Mouse (Mus musculus): ENCODE results near the gene Neurl1a. TPM values are rescaled to one million over a fixed set of nuclear protein-coding genes. Genes with fewer than 3 reads are reported as not detected.

The Neurl1a gene
- polyA plus RNA-seq, 1 experiment from 2014 or later: 5.5 TPM

- Histone ChIP-seq H3K9ac (replicated peaks; ENCODE audit: low read length) (no peak overlapping the region), H3K4me3 (ENCODE audit: low read length) (no peak overlapping the region), H3K27ac (ENCODE audit: low read length) (no peak overlapping the region), H3K27me3 (ENCODE audit: insufficient read depth, low read length) (no peaks in the 10 kb centered on the region), H3K4me1 (ENCODE audit: insufficient read depth, low read length) (peaks cover 8% of the 10 kb centered on the region), H3K36me3 (ENCODE audit: insufficient read depth, low read length) (no peaks in the 10 kb centered on the region), H3K9me3 (ENCODE audit: low read length) (no peaks in the 10 kb centered on the region), H3K4me2 (replicated peaks; ENCODE audit: low read depth, low read length) (no peak overlapping the region)
- WGBS: 93% methylated on average over 6 of the region's 6 CpGs
- ATAC-seq (ENCODE audit: low FRiP score, low TSS enrichment): no peak
Measured at GRCm38 (mm10) chr19:47203042-47203441, 24.4 kb downstream of the Neurl1a start.

GRCm38 (mm10) chr19:47204653-47205052, 26.0 kb downstream of the Neurl1a start:
- no peaks in the 10 kb centered on the region for H3K9me3 ChIP-seq (ENCODE audit: low read length)
- WGBS: 91% methylated on average over 6 of the region's 6 CpGs
- no peak overlapping the region for H3K4me3 ChIP-seq (ENCODE audit: low read length)
- ATAC-seq (ENCODE audit: low FRiP score, low TSS enrichment): no peak
- H3K4me1 ChIP-seq (ENCODE audit: insufficient read depth, low read length): peaks cover 8% of the 10 kb centered on the region
- H3K27me3 ChIP-seq (ENCODE audit: insufficient read depth, low read length): no peaks in the 10 kb centered on the region
- no peaks in the 10 kb centered on the region for H3K36me3 ChIP-seq (ENCODE audit: insufficient read depth, low read length)
- no peak overlapping the region for H3K4me2 ChIP-seq (replicated peaks; ENCODE audit: low read depth, low read length)
- H3K27ac ChIP-seq (ENCODE audit: low read length): no peak overlapping the region
- no peak overlapping the region for H3K9ac ChIP-seq (replicated peaks; ENCODE audit: low read length)

GRCm38 (mm10) chr19:47206126-47206525, 27.5 kb downstream of the Neurl1a start:
- H3K4me2 ChIP-seq (replicated peaks; ENCODE audit: low read depth, low read length): no peak overlapping the region
- H3K9me3 ChIP-seq (ENCODE audit: low read length): no peaks in the 10 kb centered on the region
- H3K27me3 ChIP-seq (ENCODE audit: insufficient read depth, low read length): no peaks in the 10 kb centered on the region
- H3K4me1 ChIP-seq (ENCODE audit: insufficient read depth, low read length): peaks cover 8% of the 10 kb centered on the region
- H3K36me3 ChIP-seq (ENCODE audit: insufficient read depth, low read length): no peaks in the 10 kb centered on the region
- no peak overlapping the region for H3K4me3 ChIP-seq (ENCODE audit: low read length)
- H3K9ac ChIP-seq (replicated peaks; ENCODE audit: low read length): no peak overlapping the region
- WGBS: 84% methylated on average over 1 of the region's 1 CpGs
- H3K27ac ChIP-seq (ENCODE audit: low read length): no peak overlapping the region
- no peak for ATAC-seq (ENCODE audit: low FRiP score, low TSS enrichment)

GRCm38 (mm10) chr19:47210432-47210831, 31.8 kb downstream of the Neurl1a start:
- WGBS: 96% methylated on average over 4 of the region's 4 CpGs
- Histone ChIP-seq H3K27ac (ENCODE audit: low read length) (no peak overlapping the region), H3K4me3 (ENCODE audit: low read length) (no peak overlapping the region), H3K36me3 (ENCODE audit: insufficient read depth, low read length) (no peaks in the 10 kb centered on the region), H3K4me2 (replicated peaks; ENCODE audit: low read depth, low read length) (no peak overlapping the region), H3K9ac (replicated peaks; ENCODE audit: low read length) (no peak overlapping the region), H3K4me1 (ENCODE audit: insufficient read depth, low read length) (no peaks in the 10 kb centered on the region), H3K9me3 (ENCODE audit: low read length) (no peaks in the 10 kb centered on the region), H3K27me3 (ENCODE audit: insufficient read depth, low read length) (no peaks in the 10 kb centered on the region)
- no peak for ATAC-seq (ENCODE audit: low FRiP score, low TSS enrichment)

- WGBS: 71% methylated on average over 10 of the region's 10 CpGs
Measured at GRCm38 (mm10) chr19:47211609-47212312, 33.1 kb downstream of the Neurl1a start.

GRCm38 (mm10) chr19:47212401-47212800, 33.8 kb downstream of the Neurl1a start:
- no peaks in the 10 kb centered on the region for H3K36me3 ChIP-seq (ENCODE audit: insufficient read depth, low read length)
- H3K4me1 ChIP-seq (ENCODE audit: insufficient read depth, low read length): no peaks in the 10 kb centered on the region
- H3K4me3 ChIP-seq (ENCODE audit: low read length): no peak overlapping the region
- no peaks in the 10 kb centered on the region for H3K27me3 ChIP-seq (ENCODE audit: insufficient read depth, low read length)
- 71% methylated on average over 7 of the region's 7 CpGs for WGBS
- no peak overlapping the region for H3K9ac ChIP-seq (replicated peaks; ENCODE audit: low read length)
- H3K27ac ChIP-seq (ENCODE audit: low read length): no peak overlapping the region
- no peaks in the 10 kb centered on the region for H3K9me3 ChIP-seq (ENCODE audit: low read length)
- H3K4me2 ChIP-seq (replicated peaks; ENCODE audit: low read depth, low read length): no peak overlapping the region
- no peak for ATAC-seq (ENCODE audit: low FRiP score, low TSS enrichment)

More at GRCm38 (mm10) chr19:47211609-47212312, 33.1 kb downstream of the Neurl1a start:
- Histone ChIP-seq H3K4me2 (replicated peaks; ENCODE audit: low read depth, low read length) (no peak overlapping the region), H3K27me3 (ENCODE audit: insufficient read depth, low read length) (no peaks in the 10 kb centered on the region), H3K4me1 (ENCODE audit: insufficient read depth, low read length) (no peaks in the 10 kb centered on the region), H3K36me3 (ENCODE audit: insufficient read depth, low read length) (no peaks in the 10 kb centered on the region), H3K4me3 (ENCODE audit: low read length) (no peak overlapping the region), H3K9ac (replicated peaks; ENCODE audit: low read length) (no peak overlapping the region), H3K9me3 (ENCODE audit: low read length) (no peaks in the 10 kb centered on the region), H3K27ac (ENCODE audit: low read length) (no peak overlapping the region)
- ATAC-seq (ENCODE audit: low FRiP score, low TSS enrichment): no peak

- Histone ChIP-seq H3K4me1 (ENCODE audit: insufficient read depth, low read length) (no peaks in the 10 kb centered on the region), H3K27ac (ENCODE audit: low read length) (no peak overlapping the region), H3K4me2 (replicated peaks; ENCODE audit: low read depth, low read length) (no peak overlapping the region), H3K4me3 (ENCODE audit: low read length) (no peak overlapping the region), H3K36me3 (ENCODE audit: insufficient read depth, low read length) (no peaks in the 10 kb centered on the region), H3K27me3 (ENCODE audit: insufficient read depth, low read length) (no peaks in the 10 kb centered on the region), H3K9me3 (ENCODE audit: low read length) (no peaks in the 10 kb centered on the region), H3K9ac (replicated peaks; ENCODE audit: low read length) (no peak overlapping the region)
- 65% methylated on average over 1 of the region's 1 CpGs for WGBS
- no peak for ATAC-seq (ENCODE audit: low FRiP score, low TSS enrichment)
Measured at GRCm38 (mm10) chr19:47213470-47213869, 34.9 kb downstream of the Neurl1a start.

- 73% methylated on average over 5 of the region's 5 CpGs for WGBS
- ATAC-seq (ENCODE audit: low FRiP score, low TSS enrichment): no peak
Measured at GRCm38 (mm10) chr19:47216766-47217165, 38.1 kb downstream of the Neurl1a start.

GRCm38 (mm10) chr19:47219622-47220021, 41.0 kb downstream of the Neurl1a start:
- Histone ChIP-seq H3K27me3 (ENCODE audit: insufficient read depth, low read length) (no peaks in the 10 kb centered on the region), H3K4me1 (ENCODE audit: insufficient read depth, low read length) (no peaks in the 10 kb centered on the region), H3K4me2 (replicated peaks; ENCODE audit: low read depth, low read length) (no peak overlapping the region), H3K9ac (replicated peaks; ENCODE audit: low read length) (no peak overlapping the region), H3K27ac (ENCODE audit: low read length) (no peak overlapping the region), H3K4me3 (ENCODE audit: low read length) (no peak overlapping the region), H3K9me3 (ENCODE audit: low read length) (no peaks in the 10 kb centered on the region), H3K36me3 (ENCODE audit: insufficient read depth, low read length) (no peaks in the 10 kb centered on the region)
- WGBS: 68% methylated on average over 4 of the region's 4 CpGs
- ATAC-seq (ENCODE audit: low FRiP score, low TSS enrichment): no peak

More at GRCm38 (mm10) chr19:47216766-47217165, 38.1 kb downstream of the Neurl1a start:
- H3K9me3 ChIP-seq (ENCODE audit: low read length): no peaks in the 10 kb centered on the region
- no peak overlapping the region for H3K9ac ChIP-seq (replicated peaks; ENCODE audit: low read length)
- H3K27ac ChIP-seq (ENCODE audit: low read length): no peak overlapping the region
- no peak overlapping the region for H3K4me2 ChIP-seq (replicated peaks; ENCODE audit: low read depth, low read length)
- H3K36me3 ChIP-seq (ENCODE audit: insufficient read depth, low read length): no peaks in the 10 kb centered on the region
- no peaks in the 10 kb centered on the region for H3K27me3 ChIP-seq (ENCODE audit: insufficient read depth, low read length)
- no peaks in the 10 kb centered on the region for H3K4me1 ChIP-seq (ENCODE audit: insufficient read depth, low read length)
- no peak overlapping the region for H3K4me3 ChIP-seq (ENCODE audit: low read length)

GRCm38 (mm10) chr19:47220232-47220631, 41.6 kb downstream of the Neurl1a start:
- Histone ChIP-seq H3K27me3 (ENCODE audit: insufficient read depth, low read length) (no peaks in the 10 kb centered on the region), H3K4me3 (ENCODE audit: low read length) (no peak overlapping the region), H3K9ac (replicated peaks; ENCODE audit: low read length) (no peak overlapping the region), H3K4me2 (replicated peaks; ENCODE audit: low read depth, low read length) (no peak overlapping the region), H3K4me1 (ENCODE audit: insufficient read depth, low read length) (no peaks in the 10 kb centered on the region), H3K9me3 (ENCODE audit: low read length) (no peaks in the 10 kb centered on the region), H3K27ac (ENCODE audit: low read length) (no peak overlapping the region), H3K36me3 (ENCODE audit: insufficient read depth, low read length) (no peaks in the 10 kb centered on the region)
- 93% methylated on average over 2 of the region's 2 CpGs for WGBS
- no peak for ATAC-seq (ENCODE audit: low FRiP score, low TSS enrichment)

Data from kidney, embryonic 16.5 days (tissue).